Mouse (Mus musculus): ENCODE results near the gene Schip1. TPM values are rescaled to one million over a fixed set of nuclear protein-coding genes. Genes with fewer than 3 reads are reported as not detected.
A peak's percentile ranks its signal among the peaks of the same experiment; 100 is the strongest.

Gene Schip1
- polyA plus RNA-seq, 1 experiment from 2014 or later: 164 TPM

DNA sequence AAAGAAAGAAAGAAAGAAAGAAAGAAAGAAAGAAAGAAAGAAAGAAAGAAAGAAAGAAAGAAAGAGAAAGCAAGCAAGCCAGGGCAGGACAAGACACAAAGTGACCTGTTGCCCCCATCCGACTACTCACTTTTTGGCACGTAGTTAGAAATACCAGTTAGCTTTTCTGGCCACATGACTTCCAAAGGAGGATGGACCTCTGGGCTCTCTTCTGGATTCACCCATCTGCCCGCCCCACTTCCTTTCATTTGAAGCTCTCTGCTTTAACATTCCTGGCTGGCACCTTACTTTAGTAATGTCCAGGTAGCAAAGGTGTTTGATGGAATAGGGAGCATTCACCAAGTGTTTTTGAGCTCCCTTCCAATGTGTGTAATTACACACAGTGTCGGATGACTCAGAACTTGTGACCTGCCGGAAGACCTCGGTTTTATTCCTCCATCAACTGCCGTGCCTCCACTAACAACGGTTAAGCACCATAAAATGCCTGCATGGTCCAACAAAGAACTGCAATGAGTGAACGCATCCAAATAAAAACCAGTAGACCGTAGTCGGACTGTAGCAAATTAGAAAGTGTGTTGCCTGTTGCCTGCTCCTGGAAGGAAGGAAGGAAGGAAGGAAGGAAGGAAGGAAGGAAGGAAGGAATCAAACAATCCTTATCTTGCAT is 546.1 kb downstream of the Schip1 start:
- ATAC-seq (ENCODE audit: low FRiP score): no peak
- H3K4me2 ChIP-seq: no peak overlapping the region
- H3K9me3 ChIP-seq (replicated peaks): no peaks in the 10 kb centered on the region
- no peak overlapping the region for H3K27ac ChIP-seq (replicated peaks)
- H3K4me3 ChIP-seq (replicated peaks): no peak overlapping the region
- peaks cover 19% of the 10 kb centered on the region; the same call in 1 of the 2 replicates for H3K4me1 ChIP-seq
- WGBS: 41% methylated on average over 11 of the region's 11 CpGs
- H3K27me3 ChIP-seq (replicated peaks): no peaks in the 10 kb centered on the region
- H3K9ac ChIP-seq (replicated peaks): no peak overlapping the region
- H3K36me3 ChIP-seq: 0 out of 2 replicates have a peak, but pooled peaks cover 3% of the 10 kb centered on the region

DNA sequence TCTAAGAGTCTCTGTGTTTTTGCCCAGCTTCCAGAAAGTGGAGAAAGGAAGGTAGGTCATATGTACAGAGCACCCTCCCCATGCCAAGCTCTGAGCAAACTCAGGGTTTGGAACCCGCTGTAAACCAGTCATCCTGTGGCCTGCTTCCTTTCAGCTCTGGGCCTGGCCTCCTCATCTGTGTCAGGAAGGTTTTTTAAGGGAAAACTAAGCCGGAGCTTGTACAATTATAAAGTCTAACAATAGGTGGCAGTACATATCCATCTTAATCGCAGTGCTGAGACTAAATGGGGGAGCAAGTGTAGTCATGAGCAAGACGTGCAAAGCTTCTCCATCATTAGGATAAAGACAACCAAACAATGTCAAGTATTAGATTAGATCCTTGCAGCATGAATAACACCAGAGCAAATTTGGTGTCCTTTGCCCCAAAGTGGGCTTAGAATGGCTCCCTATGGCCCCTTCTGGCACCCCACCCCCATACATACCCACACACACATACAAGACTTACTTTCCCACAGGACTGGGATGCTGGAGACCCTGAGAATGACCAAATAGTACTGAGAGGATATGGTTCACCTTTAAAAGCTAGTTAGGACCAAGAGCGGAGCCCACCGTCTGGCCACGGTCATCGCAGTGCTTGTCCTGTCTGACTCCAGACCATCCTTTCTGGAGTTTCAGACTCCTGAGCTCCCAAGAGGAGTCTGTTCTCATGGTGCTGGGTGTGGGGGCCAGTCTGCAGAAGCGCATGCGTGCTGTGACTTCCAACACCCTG is 550.6 kb downstream of the Schip1 start:
- Histone ChIP-seq H3K9ac (replicated peaks) (no peak overlapping the region), H3K4me1 (peaks cover 3% of the 10 kb centered on the region; the same call in 1 of the 2 replicates), H3K4me3 (replicated peaks) (no peak overlapping the region), H3K36me3 (0 out of 2 replicates have a peak, but pooled peaks cover 6% of the 10 kb centered on the region), H3K9me3 (replicated peaks) (no peaks in the 10 kb centered on the region), H3K27me3 (replicated peaks) (no peaks in the 10 kb centered on the region), H3K27ac (replicated peaks) (no peak overlapping the region), H3K4me2 (no peak overlapping the region)
- peak; percentile 42; the same call in 1 of the 2 replicates for ATAC-seq (ENCODE audit: low FRiP score)
- WGBS: 73% methylated on average over 10 of the region's 10 CpGs

- ATAC-seq (ENCODE audit: low FRiP score): no peak
- Histone ChIP-seq H3K4me3 (replicated peaks) (no peak overlapping the region), H3K9me3 (replicated peaks) (no peaks in the 10 kb centered on the region)
These were observed 551.8 kb downstream of the Schip1 start for GRCm38 (mm10) chr3:68616363-68616762.

GRCm38 (mm10) chr3:68617708-68618107 is 553.1 kb downstream of the Schip1 start:
- Histone ChIP-seq H3K4me3 (replicated peaks) (no peak overlapping the region), H3K4me1 (no peaks in the 10 kb centered on the region; the same call in 1 of the 2 replicates), H3K27ac (replicated peaks) (no peak overlapping the region), H3K9me3 (replicated peaks) (no peaks in the 10 kb centered on the region), H3K4me2 (no peak overlapping the region), H3K9ac (replicated peaks) (no peak overlapping the region), H3K27me3 (replicated peaks) (no peaks in the 10 kb centered on the region), H3K36me3 (peaks cover 24% of the 10 kb centered on the region)
- ATAC-seq (ENCODE audit: low FRiP score): no peak
- WGBS: 89% methylated on average over 10 of the region's 10 CpGs

More at GRCm38 (mm10) chr3:68616363-68616762, 551.8 kb downstream of the Schip1 start:
- 96% methylated on average over 12 of the region's 12 CpGs for WGBS
- Histone ChIP-seq H3K27ac (replicated peaks) (no peak overlapping the region), H3K36me3 (peaks cover 17% of the 10 kb centered on the region), H3K9ac (replicated peaks) (no peak overlapping the region), H3K27me3 (replicated peaks) (no peaks in the 10 kb centered on the region), H3K4me1 (no peaks in the 10 kb centered on the region; the same call in 1 of the 2 replicates), H3K4me2 (no peak overlapping the region)

DNA sequence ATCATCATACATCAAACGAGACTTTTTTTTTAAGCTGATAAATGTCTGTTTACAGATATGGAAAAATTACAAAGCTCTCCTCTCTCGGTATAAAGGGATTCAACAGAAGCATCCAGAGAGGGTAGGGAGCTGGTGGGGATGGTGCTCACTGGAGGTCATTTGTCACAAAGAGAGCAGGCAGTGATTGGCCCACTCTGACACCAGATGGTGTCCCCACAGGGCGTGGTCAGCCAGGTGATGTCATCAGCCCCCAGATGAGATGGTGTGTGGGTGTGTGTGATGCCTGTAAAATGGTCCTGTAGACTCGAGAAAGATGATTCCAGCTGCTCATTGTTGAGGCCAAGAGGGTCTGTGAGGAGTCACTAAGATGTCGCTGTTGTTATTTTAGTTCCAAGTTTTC is 554.5 kb downstream of the Schip1 start:
- WGBS: 75% methylated on average over 5 of the region's 5 CpGs
- Histone ChIP-seq H3K4me3 (replicated peaks) (no peak overlapping the region), H3K9me3 (replicated peaks) (no peaks in the 10 kb centered on the region), H3K4me2 (no peak overlapping the region), H3K36me3 (peaks cover 24% of the 10 kb centered on the region), H3K27me3 (replicated peaks) (no peaks in the 10 kb centered on the region), H3K27ac (replicated peaks) (no peak overlapping the region), H3K9ac (replicated peaks) (no peak overlapping the region), H3K4me1 (no peaks in the 10 kb centered on the region; the same call in 1 of the 2 replicates)
- no peak for ATAC-seq (ENCODE audit: low FRiP score)

- H3K27ac ChIP-seq (replicated peaks): no peak overlapping the region
- H3K9me3 ChIP-seq (replicated peaks): no peaks in the 10 kb centered on the region
- no peak overlapping the region for H3K4me2 ChIP-seq
- H3K4me1 ChIP-seq: no peaks in the 10 kb centered on the region
- WGBS: 75% methylated on average over 3 of the region's 3 CpGs
- H3K9ac ChIP-seq (replicated peaks): no peak overlapping the region
- peaks cover 30% of the 10 kb centered on the region for H3K36me3 ChIP-seq
- no peaks in the 10 kb centered on the region for H3K27me3 ChIP-seq (replicated peaks)
- no peak for ATAC-seq (ENCODE audit: low FRiP score)
- H3K4me3 ChIP-seq (replicated peaks): no peak overlapping the region
These were observed 557.4 kb downstream of the Schip1 start for GRCm38 (mm10) chr3:68621971-68622370.

DNA sequence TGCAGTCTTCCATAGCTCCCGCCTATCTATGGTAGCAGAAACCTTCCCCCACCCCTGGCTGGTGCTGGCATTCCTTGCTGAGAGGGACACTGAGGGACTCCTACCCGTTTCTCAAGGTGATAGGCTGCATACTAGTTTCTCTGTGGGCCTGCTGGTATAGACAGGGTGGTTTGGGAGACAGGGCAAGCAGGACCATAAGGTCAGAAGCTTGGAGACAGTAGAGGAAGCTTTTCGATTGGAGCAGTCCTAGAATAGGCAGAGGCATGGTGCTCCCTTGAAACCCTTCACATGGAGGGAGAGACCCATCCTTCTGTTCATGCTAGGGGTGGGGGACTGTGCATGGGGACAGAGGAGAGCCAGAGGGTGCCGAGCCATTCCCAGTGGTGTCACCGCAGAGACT is 558.4 kb downstream of the Schip1 start:
- Histone ChIP-seq H3K4me1 (no peaks in the 10 kb centered on the region), H3K4me2 (no peak overlapping the region), H3K27me3 (replicated peaks) (no peaks in the 10 kb centered on the region), H3K9ac (replicated peaks) (no peak overlapping the region), H3K27ac (replicated peaks) (no peak overlapping the region), H3K36me3 (peaks cover 35% of the 10 kb centered on the region), H3K4me3 (replicated peaks) (no peak overlapping the region), H3K9me3 (replicated peaks) (no peaks in the 10 kb centered on the region)
- WGBS: 90% methylated on average over 5 of the region's 5 CpGs
- no peak for ATAC-seq (ENCODE audit: low FRiP score)

- 92% methylated on average over 6 of the region's 6 CpGs for WGBS
- H3K27me3 ChIP-seq (replicated peaks): no peaks in the 10 kb centered on the region
- no peak overlapping the region for H3K4me3 ChIP-seq (replicated peaks)
- H3K4me1 ChIP-seq: no peaks in the 10 kb centered on the region
- no peak for ATAC-seq (ENCODE audit: low FRiP score)
- no peak overlapping the region for H3K9ac ChIP-seq (replicated peaks)
- H3K36me3 ChIP-seq: peaks cover 35% of the 10 kb centered on the region
- no peak overlapping the region for H3K27ac ChIP-seq (replicated peaks)
- no peaks in the 10 kb centered on the region for H3K9me3 ChIP-seq (replicated peaks)
- H3K4me2 ChIP-seq: no peak overlapping the region
These were observed 559.9 kb downstream of the Schip1 start for GRCm38 (mm10) chr3:68624471-68624870.

DNA sequence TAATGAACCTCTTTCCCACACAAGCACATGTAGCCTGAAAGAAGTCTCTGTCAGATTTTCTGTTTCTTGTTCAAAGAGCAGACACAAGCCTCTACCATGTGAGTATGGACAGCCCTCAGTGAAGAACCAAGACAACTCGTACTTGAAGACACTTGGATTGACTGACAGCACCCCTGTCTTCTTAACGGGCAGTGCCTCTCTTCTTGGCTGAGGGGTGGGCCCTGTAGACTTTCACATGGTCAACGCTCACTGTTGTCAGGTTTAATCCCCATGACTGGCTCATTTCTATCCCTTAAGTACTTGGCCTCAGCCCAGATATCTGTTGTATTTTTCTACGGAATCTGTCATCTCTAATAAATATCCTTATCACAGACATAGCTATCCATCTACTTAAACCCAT is 565.7 kb downstream of the Schip1 start:
- no peak overlapping the region for H3K9ac ChIP-seq (replicated peaks)
- no peaks in the 10 kb centered on the region for H3K4me1 ChIP-seq
- H3K9me3 ChIP-seq (replicated peaks): no peaks in the 10 kb centered on the region
- no peak overlapping the region for H3K27ac ChIP-seq (replicated peaks)
- no peaks in the 10 kb centered on the region for H3K27me3 ChIP-seq (replicated peaks)
- no peak overlapping the region for H3K4me3 ChIP-seq (replicated peaks)
- no peak for ATAC-seq (ENCODE audit: low FRiP score)
- H3K36me3 ChIP-seq: peaks cover 15% of the 10 kb centered on the region; the same call in 1 of the 2 replicates
- WGBS: 90% methylated on average over 4 of the region's 4 CpGs
- no peak overlapping the region for H3K4me2 ChIP-seq

DNA sequence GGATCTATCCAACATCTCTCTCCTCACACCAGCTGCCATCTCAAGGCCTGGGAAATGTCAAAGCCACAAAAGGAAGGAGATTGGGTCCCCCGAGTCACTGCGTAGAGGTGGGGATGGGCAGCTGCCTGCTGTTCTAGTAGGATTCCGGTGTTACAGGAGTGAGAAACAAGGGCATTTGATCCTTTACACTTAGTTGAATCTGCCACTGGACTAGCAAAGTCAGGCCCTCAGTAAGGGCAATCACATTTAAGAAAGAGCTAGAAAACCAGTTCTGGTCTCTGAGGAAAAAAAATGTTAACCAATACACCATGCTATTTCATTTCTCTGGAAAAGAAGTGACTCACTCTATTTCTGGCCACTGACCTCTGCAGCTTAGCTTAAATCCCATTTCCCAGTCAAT is 566.2 kb downstream of the Schip1 start:
- no peaks in the 10 kb centered on the region for H3K9me3 ChIP-seq (replicated peaks)
- peaks cover 15% of the 10 kb centered on the region; the same call in 1 of the 2 replicates for H3K36me3 ChIP-seq
- 88% methylated on average over 3 of the region's 3 CpGs for WGBS
- no peaks in the 10 kb centered on the region for H3K27me3 ChIP-seq (replicated peaks)
- no peak for ATAC-seq (ENCODE audit: low FRiP score)
- H3K27ac ChIP-seq (replicated peaks): no peak overlapping the region
- H3K9ac ChIP-seq (replicated peaks): no peak overlapping the region
- no peaks in the 10 kb centered on the region for H3K4me1 ChIP-seq
- no peak overlapping the region for H3K4me3 ChIP-seq (replicated peaks)
- H3K4me2 ChIP-seq: no peak overlapping the region

DNA sequence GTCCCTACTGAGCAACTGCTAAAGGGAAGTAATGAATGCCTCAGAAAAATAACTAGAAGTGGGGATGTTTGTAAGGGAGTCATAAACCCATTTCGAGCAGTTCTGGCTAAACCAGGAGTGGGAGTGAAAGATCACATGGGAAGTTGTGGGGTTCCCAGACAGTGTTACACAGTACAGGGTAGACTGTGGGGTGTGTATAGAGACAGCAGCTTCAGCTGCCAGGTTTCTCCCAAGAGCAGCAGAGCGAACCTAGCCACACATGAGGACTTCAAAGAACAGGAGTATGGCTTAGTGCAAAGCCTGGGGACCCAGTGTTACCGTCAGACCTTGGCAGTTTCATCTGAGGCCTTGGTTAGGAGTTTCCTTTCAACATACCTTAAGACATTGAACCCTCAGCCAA is 568.1 kb downstream of the Schip1 start:
- no peaks in the 10 kb centered on the region for H3K4me1 ChIP-seq
- H3K9me3 ChIP-seq (replicated peaks): no peaks in the 10 kb centered on the region
- ATAC-seq (ENCODE audit: low FRiP score): no peak
- no peak overlapping the region for H3K4me2 ChIP-seq
- WGBS: 85% methylated on average over 3 of the region's 3 CpGs
- no peak overlapping the region for H3K9ac ChIP-seq (replicated peaks)
- no peak overlapping the region for H3K4me3 ChIP-seq (replicated peaks)
- H3K36me3 ChIP-seq: peaks cover 2% of the 10 kb centered on the region; the same call in 1 of the 2 replicates
- H3K27me3 ChIP-seq (replicated peaks): no peaks in the 10 kb centered on the region
- no peak overlapping the region for H3K27ac ChIP-seq (replicated peaks)

- ATAC-seq (ENCODE audit: low FRiP score): no peak
- H3K4me3 ChIP-seq (replicated peaks): no peak overlapping the region
- 95% methylated on average over 4 of the region's 4 CpGs for WGBS
- no peak overlapping the region for H3K9ac ChIP-seq (replicated peaks)
- no peaks in the 10 kb centered on the region for H3K27me3 ChIP-seq (replicated peaks)
- no peaks in the 10 kb centered on the region for H3K4me1 ChIP-seq
- H3K4me2 ChIP-seq: no peak overlapping the region
- no peaks in the 10 kb centered on the region for H3K9me3 ChIP-seq (replicated peaks)
- no peak overlapping the region for H3K27ac ChIP-seq (replicated peaks)
- no peaks in the 10 kb centered on the region for H3K36me3 ChIP-seq
These were observed 569.0 kb downstream of the Schip1 start for GRCm38 (mm10) chr3:68633577-68633976.

Data from neural tube, embryonic 15.5 days (tissue).